Mouse (Mus musculus): ENCODE measurements around the gene Agpat3. TPM values are rescaled to one million over a fixed set of nuclear protein-coding genes. Genes with fewer than 3 reads are reported as not detected.

The Agpat3 gene
- total RNA-seq, 1 experiment, result 52.0 TPM

DNA sequence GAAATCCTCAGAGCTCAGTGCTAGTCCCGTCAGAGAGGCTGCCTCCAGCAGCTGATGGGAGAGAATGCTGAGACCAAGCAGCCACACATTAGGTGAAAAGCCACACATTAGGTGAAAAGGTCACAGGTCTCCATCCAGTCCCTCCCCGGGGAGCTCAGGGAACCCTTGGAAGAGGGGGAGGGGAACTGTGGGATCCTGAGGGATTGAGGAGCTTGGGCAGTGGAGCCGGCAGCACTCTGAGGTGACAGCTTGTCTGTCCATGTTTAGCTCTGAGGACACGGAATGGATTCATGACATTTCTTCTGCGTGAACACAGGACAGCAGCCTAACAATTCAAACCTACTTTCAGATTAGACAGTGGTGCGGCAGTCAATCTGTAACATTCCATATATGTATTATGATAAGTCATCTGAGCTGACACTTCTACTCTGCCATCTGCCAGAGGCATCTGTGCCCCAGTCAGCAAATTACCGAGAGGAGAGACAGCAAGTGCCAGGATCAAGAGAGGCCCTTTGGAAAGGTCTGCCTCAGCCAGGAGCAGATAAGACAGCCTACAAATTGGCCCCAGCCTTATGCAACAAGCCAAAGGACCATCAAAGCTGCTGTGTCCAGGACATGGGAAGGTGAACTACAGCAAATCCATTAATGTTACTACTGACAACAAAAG is 28.9 kb downstream of the Agpat3 start:
- peaks cover 0 to 7% of the 10 kb centered on the region in 2 experiments; a peak in 1 of 4 replicates for H3K4me1 ChIP-seq (ENCODE audit: control insufficient read depth in 2 of 2, insufficient read depth in 2 of 2, low read length in 2 of 2, poor library complexity in 1 of 2)
- no peak overlapping the region for H3K27ac ChIP-seq (ENCODE audit: insufficient read depth, low read depth, low read length, poor library complexity, severe bottlenecking)
- no peak overlapping the region for H3K9ac ChIP-seq (ENCODE audit: insufficient read depth, low read depth, low read length, poor library complexity, severe bottlenecking)
- DNase-seq (ENCODE audit: low read depth, low spot score), result no peak
- TF ChIP-seq MAFK (IDR thresholded peaks at IDR 0.05; ENCODE audit: insufficient read depth, low read depth, low read length) (no peak), HCFC1 (IDR thresholded peaks at IDR 0.05; ENCODE audit: borderline replicate concordance, insufficient read depth, low read length) (no peak), ZNF384 (IDR thresholded peaks at IDR 0.05; ENCODE audit: low read depth, low read length) (no peak), ZC3H11A (IDR thresholded peaks at IDR 0.05; ENCODE audit: borderline replicate concordance, low read depth, low read length) (no peak), CHD2 (IDR thresholded peaks at IDR 0.05; ENCODE audit: low read depth, low read length) (no peak)
- peaks cover 4% of the 10 kb centered on the region; the same call in 1 of the 2 replicates for H3K36me3 ChIP-seq (ENCODE audit: control insufficient read depth, insufficient read depth, low read length, poor library complexity, severe bottlenecking)
- H3K9me3 ChIP-seq (ENCODE audit: control insufficient read depth, insufficient read depth, low read depth, low read length), result no peaks in the 10 kb centered on the region
- no peak overlapping the region for H3K4me3 ChIP-seq (ENCODE audit: insufficient read depth in 1 of 2, low read depth in 1 of 2, low read length in 2 of 2, poor library complexity in 1 of 2, severe bottlenecking in 1 of 2)
- in situ Hi-C loops (cut with MboI; ENCODE audit: low sequenced_read_pairs in 2 of 2, unreplicated experiment in 2 of 2), result no loop called here

- peaks cover 4% of the 10 kb centered on the region; the same call in 1 of the 2 replicates for H3K36me3 ChIP-seq (ENCODE audit: control insufficient read depth, insufficient read depth, low read length, poor library complexity, severe bottlenecking)
- no peak for DNase-seq (ENCODE audit: low read depth, low spot score)
- TF ChIP-seq HCFC1 (IDR thresholded peaks at IDR 0.05; ENCODE audit: borderline replicate concordance, insufficient read depth, low read length), result no peak
- H3K9ac ChIP-seq (ENCODE audit: insufficient read depth, low read depth, low read length, poor library complexity, severe bottlenecking), result no peak overlapping the region
- no peak overlapping the region for H3K27ac ChIP-seq (ENCODE audit: insufficient read depth, low read depth, low read length, poor library complexity, severe bottlenecking)
- H3K9me3 ChIP-seq (ENCODE audit: control insufficient read depth, insufficient read depth, low read depth, low read length), result no peaks in the 10 kb centered on the region
- no peak overlapping the region for H3K4me3 ChIP-seq (ENCODE audit: insufficient read depth in 1 of 2, low read depth in 1 of 2, low read length in 2 of 2, poor library complexity in 1 of 2, severe bottlenecking in 1 of 2)
- in situ Hi-C loops (cut with MboI; ENCODE audit: low sequenced_read_pairs in 2 of 2, unreplicated experiment in 2 of 2), result no loop called here
- peaks cover 0 to 7% of the 10 kb centered on the region in 2 experiments; a peak in 1 of 4 replicates for H3K4me1 ChIP-seq (ENCODE audit: control insufficient read depth in 2 of 2, insufficient read depth in 2 of 2, low read length in 2 of 2, poor library complexity in 1 of 2)
Observed at GRCm38 (mm10) chr10:78322806-78323205, 29.5 kb downstream of the Agpat3 start.

DNA sequence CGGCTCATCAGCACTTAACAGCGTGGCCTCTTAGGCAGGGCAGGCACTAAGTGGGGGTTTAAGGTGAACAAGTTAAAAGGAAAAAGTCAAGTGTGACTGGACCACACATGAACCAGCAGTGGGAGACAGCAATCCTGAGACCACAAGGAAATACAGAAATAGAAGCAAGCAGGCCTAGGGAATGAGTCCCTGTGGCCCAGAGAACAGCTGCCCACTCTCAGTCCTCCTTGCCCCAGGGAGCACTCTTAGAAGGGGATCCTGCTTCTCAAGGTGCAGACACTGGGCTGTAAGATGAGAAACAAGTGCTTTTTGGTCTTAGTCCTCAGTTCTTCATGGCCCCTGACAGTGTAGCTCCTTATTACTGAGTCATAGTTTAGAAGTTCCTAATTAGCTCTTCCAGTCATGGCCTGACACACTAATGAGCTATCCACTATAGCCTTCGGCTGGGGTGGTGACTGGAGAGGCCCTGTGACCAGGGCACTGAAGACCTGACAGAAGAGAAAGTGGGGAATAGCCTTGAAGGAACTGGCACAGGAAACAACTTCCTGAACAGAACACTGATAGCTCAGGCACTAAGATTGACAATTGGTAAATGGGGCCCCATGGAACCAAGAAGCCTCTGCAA is 31.0 kb downstream of the Agpat3 start:
- DNase-seq (ENCODE audit: low read depth, low spot score), result no peak
- Histone ChIP-seq H3K27ac (ENCODE audit: insufficient read depth, low read depth, low read length, poor library complexity, severe bottlenecking) (no peak overlapping the region), H3K9me3 (ENCODE audit: control insufficient read depth, insufficient read depth, low read depth, low read length) (no peaks in the 10 kb centered on the region), H3K4me3 (ENCODE audit: insufficient read depth in 1 of 2, low read depth in 1 of 2, low read length in 2 of 2, poor library complexity in 1 of 2, severe bottlenecking in 1 of 2) (no peak overlapping the region), H3K36me3 (ENCODE audit: control insufficient read depth, insufficient read depth, low read length, poor library complexity, severe bottlenecking) (peaks cover 4% of the 10 kb centered on the region; the same call in 1 of the 2 replicates), H3K4me1 (ENCODE audit: control insufficient read depth in 2 of 2, insufficient read depth in 2 of 2, low read length in 2 of 2, poor library complexity in 1 of 2) (peaks cover 0 to 5% of the 10 kb centered on the region in 2 experiments; a peak in 1 of 4 replicates), H3K9ac (ENCODE audit: insufficient read depth, low read depth, low read length, poor library complexity, severe bottlenecking) (no peak overlapping the region)
- in situ Hi-C loops (cut with MboI; ENCODE audit: low sequenced_read_pairs in 2 of 2, unreplicated experiment in 2 of 2), result no loop called here
- TF ChIP-seq CHD2 (IDR thresholded peaks at IDR 0.05; ENCODE audit: low read depth, low read length), result no peak
- TF ChIP-seq MAFK (IDR thresholded peaks at IDR 0.05; ENCODE audit: insufficient read depth, low read depth, low read length), result no peak
- TF ChIP-seq ZNF384 (IDR thresholded peaks at IDR 0.05; ENCODE audit: low read depth, low read length), result no peak
- TF ChIP-seq HCFC1 (IDR thresholded peaks at IDR 0.05; ENCODE audit: borderline replicate concordance, insufficient read depth, low read length), result no peak
- TF ChIP-seq ZC3H11A (IDR thresholded peaks at IDR 0.05; ENCODE audit: borderline replicate concordance, low read depth, low read length), result no peak

DNA sequence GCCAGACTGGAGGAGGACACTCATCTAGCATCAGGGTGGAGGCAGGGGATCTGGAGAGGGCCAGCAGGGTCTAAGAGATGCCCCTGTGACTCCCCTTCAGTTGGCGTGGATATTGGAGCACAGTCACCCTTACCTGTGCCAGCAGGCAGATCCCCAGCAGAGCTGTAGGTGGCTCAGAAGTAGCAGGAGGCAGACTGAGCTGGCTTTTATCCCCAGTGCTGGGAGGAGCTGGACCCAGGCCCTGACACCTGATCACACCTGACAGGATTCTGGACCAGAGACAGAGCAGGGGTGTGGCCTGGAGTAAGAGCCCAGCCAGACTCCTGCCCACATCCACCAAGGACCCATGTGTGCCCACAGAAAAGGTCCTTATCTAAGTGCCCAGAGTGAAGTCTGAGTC is 31.8 kb downstream of the Agpat3 start:
- peaks cover 0 to 2% of the 10 kb centered on the region in 2 experiments; a peak in 1 of 4 replicates for H3K4me1 ChIP-seq (ENCODE audit: control insufficient read depth in 2 of 2, insufficient read depth in 2 of 2, low read length in 2 of 2, poor library complexity in 1 of 2)
- TF ChIP-seq HCFC1 (IDR thresholded peaks at IDR 0.05; ENCODE audit: borderline replicate concordance, insufficient read depth, low read length) (no peak), CHD2 (IDR thresholded peaks at IDR 0.05; ENCODE audit: low read depth, low read length) (no peak), ZNF384 (IDR thresholded peaks at IDR 0.05; ENCODE audit: low read depth, low read length) (no peak), ZC3H11A (IDR thresholded peaks at IDR 0.05; ENCODE audit: borderline replicate concordance, low read depth, low read length) (no peak), MAFK (IDR thresholded peaks at IDR 0.05; ENCODE audit: insufficient read depth, low read depth, low read length) (no peak)
- H3K9ac ChIP-seq (ENCODE audit: insufficient read depth, low read depth, low read length, poor library complexity, severe bottlenecking), result no peak overlapping the region

More for the DNA sequence above, 31.8 kb downstream of the Agpat3 start:
- in situ Hi-C loops (cut with MboI; ENCODE audit: low sequenced_read_pairs in 2 of 2, unreplicated experiment in 2 of 2), result no loop called here
- H3K36me3 ChIP-seq (ENCODE audit: control insufficient read depth, insufficient read depth, low read length, poor library complexity, severe bottlenecking), result peaks cover 4% of the 10 kb centered on the region; the same call in 1 of the 2 replicates
- DNase-seq (ENCODE audit: low read depth, low spot score), result no peak
- H3K4me3 ChIP-seq (ENCODE audit: insufficient read depth in 1 of 2, low read depth in 1 of 2, low read length in 2 of 2, poor library complexity in 1 of 2, severe bottlenecking in 1 of 2), result no peak overlapping the region
- H3K9me3 ChIP-seq (ENCODE audit: control insufficient read depth, insufficient read depth, low read depth, low read length), result no peaks in the 10 kb centered on the region
- no peak overlapping the region for H3K27ac ChIP-seq (ENCODE audit: insufficient read depth, low read depth, low read length, poor library complexity, severe bottlenecking)
